Mouse (Mus musculus) induced T-regulatory cell, adult 2 months (primary cell): ENCODE results near the gene Map3k14.

Source experiments
- DNase-seq: peaks from one replicate; pipeline ENCODE4 v3.0.0-alpha.2; 2012; ENCODE audit warnings: low read depth

Map3k14 gene

GRCm38 (mm10) chr11:103210291-103210690 lies 57.0 kb downstream of the Map3k14 start:
- DNase-seq = no peak

DNA sequence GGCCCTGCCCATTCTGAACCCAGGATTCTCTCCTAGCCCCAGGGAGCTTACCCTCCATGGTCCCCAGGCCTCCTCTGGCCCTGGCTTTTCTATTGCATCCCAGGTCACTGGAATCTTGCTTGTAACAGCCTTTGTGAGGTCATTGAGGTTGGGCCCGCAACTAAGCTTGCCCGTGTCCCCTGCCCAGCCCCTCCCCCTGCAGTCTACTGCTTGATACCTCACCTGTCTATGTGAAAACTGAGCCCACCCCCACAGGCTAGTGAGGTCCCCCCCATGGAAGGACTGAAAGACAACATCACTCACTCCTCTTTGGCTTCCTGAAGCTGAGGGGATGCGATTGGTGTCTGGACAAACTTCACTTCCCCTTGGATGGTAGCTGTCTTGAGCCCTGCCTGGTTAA lies 58.8 kb downstream of the Map3k14 start, which contains the start of gene 1700023F06Rik:
Gene 1700023F06Rik, minus strand, starts transcription at position 101 of the 400 bp plus-strand sequence.
- DNase-seq = no peak

DNA sequence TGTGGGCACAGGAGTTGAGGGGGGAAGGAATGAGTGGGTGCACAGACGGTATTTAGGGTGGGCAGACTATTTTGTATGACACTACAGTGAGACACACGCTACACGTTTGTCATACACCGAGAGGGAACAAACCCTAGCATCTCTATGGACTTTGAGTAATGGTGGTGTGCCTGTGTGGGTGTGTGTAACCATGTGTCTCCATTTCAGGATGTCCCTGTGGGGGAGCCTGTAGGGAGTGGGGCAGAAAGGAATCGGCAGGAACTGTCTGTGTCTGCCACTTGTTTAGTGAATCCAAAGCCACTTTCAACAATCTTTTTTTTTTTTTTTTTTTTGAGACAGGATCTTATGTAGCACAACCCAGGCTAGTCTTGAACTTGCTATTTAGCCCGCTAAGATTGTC lies 61.1 kb downstream of the Map3k14 start:
- no peak for DNase-seq

DNA sequence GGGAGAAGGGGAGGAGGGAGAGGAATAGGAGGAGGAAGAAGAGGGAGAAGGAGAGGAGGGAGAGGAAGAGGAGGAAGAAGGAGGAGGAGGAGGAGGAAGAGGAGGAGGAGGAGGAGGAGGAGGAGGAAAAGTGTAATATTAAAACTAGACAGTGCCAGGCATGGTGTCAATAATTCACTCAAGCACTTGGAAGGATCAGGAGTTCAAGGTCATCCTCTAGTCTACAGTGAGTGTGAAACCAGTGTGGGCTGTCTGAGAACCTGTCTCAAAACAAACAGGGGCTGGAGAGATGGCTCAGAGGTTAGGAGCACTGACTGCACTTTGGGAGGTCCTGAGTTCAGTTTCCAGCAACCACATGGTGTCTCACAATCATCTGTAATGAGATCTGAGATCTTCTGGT lies 64.9 kb downstream of the Map3k14 start:
- DNase-seq = no peak

DNA sequence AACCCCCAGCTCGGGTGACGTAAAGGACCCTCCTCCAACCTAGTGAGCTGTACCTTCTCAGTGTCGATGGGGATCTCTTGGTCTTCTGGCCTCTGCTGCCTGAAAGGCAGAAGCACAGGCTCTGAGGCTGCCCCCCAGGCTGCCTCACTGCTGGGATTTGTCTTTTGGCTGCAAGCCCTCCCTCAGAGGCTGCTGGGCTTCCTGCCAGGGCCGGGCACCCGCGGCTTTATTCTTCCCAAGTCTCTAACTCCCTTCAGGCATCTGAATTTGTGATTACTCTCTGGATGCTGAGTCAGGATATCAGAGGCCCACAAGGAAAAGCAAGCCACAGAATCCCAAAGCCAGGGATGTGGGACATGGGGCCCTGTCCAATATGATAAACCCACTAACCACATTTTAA lies 65.6 kb downstream of the Map3k14 start:
- no peak for DNase-seq

DNA sequence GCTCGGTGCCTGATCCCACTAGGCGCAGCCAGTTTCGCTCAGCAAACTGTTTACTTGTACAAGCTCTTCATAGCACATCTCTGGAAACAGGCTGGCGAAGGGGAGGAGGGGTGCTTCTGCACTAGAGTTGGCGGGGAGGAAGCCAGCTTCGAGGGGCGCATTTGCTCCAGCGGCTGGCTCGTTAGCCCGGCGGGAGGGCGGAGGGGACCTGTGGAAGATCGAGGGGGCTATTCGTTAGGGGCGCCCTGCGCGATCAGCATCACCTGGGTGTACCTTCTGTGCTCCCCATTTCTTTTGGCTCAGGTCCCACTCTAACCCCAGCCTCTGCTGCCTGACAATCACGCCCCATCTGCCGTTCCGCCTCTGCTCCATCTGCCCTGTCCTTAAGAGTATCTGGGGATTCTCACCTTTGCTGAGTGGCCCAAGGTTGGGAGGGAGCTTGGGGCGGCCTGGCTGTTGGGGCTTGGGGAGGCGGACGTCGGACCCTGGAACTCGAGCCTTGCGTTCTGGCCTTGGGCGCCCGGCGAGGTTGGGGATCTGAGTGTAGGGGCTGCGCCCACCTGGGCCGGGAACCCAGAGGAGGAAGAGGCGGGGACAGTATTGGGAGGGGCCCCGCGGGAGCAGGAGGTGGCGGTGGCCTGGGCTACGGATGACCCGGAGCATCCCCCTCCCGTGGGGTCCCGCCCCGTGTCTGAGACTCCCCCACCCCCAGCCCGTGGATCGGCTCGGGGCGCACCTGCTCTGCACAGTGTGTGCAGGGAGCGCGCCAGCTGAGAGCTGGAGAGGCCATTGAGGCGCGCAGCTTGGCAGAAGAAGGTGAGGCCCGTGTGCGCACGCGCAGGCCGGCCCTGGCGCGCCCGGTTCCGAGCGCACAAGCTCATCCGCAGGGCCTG lies 68.1 kb downstream of the Map3k14 start:
- no peak for DNase-seq

DNA sequence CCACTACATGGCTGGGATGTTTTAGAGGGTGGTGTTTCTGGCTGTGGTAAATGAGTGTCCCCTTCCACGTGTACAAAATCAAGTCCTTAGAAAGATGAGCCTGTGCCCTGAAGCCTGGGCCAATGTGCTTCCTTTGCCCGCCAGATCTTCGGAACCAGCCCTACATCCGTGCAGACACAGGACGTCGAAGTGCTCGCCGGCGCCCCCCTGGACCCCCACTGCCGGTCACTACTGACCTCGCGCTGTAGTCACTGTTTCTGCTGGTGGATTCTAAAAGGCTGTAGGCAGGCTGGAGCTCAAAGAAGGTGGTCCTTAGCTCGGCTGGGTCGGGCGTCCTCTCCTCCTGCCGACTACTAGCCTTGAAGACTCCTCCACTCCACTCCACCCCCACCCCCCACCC lies 68.9 kb downstream of the Map3k14 start:
- no peak for DNase-seq

DNA sequence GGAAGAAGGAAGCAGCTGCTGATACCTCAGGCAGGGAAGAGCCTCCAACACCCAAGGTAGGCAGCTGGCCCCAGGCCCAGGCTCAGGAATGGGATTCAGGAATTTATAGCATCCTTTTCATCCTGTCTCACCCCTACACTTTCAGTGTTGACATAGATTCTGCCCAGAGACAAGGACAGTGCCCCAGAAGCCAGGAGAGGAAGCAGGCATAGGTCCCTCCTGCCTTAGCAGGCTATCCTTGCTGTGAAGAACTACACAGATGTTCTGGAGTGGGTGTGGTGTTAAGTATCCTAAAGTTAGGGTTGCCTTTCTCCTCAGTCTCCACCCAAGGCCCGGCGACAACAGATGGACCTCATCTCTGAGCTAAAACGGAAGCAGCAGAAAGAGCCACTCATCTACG lies 69.9 kb downstream of the Map3k14 start:
- no peak for DNase-seq

- DNase-seq = no peak
These were observed 71.6 kb downstream of the Map3k14 start for GRCm38 (mm10) chr11:103195656-103196055.

GRCm38 (mm10) chr11:103195236-103195635 lies 72.0 kb downstream of the Map3k14 start:
- DNase-seq = no peak

- no peak for DNase-seq
These were observed 73.5 kb downstream of the Map3k14 start for GRCm38 (mm10) chr11:103193825-103194168.

GRCm38 (mm10) chr11:103192956-103193824 lies 74.1 kb downstream of the Map3k14 start:
- DNase-seq = no peak

- no peak for DNase-seq
These were observed 74.9 kb downstream of the Map3k14 start for GRCm38 (mm10) chr11:103192230-103192955.

- DNase-seq = peak; percentile 81
These were observed 82.4 kb downstream of the Map3k14 start for GRCm38 (mm10) chr11:103184891-103185290.

DNA sequence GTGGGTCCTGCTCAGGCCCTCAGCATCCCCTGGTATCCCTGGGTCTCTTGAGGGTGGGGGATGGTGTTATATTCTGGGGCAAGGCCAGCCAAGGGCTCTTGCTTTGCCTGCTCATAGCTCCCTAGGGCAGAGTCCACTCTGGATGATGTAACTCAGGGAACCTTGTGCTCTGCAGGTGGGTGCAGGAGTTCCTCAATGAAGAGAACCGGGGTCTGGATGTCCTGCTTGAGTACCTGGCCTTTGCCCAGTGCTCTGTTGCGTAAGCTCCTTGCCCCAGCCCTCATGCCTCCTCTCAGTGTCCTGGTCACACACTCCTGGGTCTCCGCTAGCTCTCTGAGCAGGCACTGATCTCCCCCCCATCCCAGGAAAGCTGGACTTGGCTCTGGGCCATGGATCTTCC lies 85.4 kb downstream of the Map3k14 start:
- DNase-seq = no peak

DNA sequence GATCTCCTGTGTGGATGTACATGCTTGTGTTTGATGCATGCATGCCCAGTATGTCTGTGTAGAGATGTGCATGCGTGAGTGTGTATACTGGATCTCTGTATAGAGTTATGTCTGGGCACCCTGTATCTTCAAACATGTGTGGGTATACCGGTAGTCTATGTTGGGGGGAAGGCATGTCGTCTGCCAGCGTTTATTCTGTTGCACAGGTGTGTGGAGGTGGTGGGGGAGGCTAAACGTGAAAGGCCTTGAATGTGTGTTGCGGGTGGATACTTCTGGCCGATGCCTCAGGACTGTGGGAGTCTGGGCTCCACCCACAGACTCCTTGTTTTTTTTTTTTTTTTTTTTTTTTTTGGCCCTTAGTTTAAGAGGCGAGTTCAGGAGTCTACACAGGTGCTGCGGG lies 85.9 kb downstream of the Map3k14 start:
- no peak for DNase-seq

DNA sequence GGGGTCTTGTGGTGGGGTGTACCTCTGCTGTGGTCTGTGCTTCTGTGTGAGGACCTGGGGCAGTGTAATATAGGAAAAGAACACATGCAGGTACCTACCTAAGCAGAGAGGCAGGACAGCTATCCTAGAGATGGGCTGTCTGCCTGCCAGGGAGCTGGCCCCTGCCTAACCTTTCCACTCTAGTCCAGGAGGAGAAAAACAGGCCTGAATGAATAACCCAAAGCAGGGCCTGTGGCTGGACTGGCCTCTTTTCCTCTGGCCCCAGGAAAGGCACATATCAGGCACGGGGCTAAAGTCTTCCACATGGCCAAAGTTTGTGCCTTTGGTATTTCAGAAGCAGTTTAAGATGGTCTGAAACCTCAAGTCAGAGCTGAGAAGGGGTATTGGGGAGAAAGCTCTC lies 86.8 kb downstream of the Map3k14 start:
- no peak for DNase-seq

- DNase-seq = peak; percentile 50
These were observed 88.5 kb downstream of the Map3k14 start for GRCm38 (mm10) chr11:103178748-103179147.

- DNase-seq = peak; percentile 79
These were observed 89.3 kb downstream of the Map3k14 start for GRCm38 (mm10) chr11:103177815-103178485.

DNA sequence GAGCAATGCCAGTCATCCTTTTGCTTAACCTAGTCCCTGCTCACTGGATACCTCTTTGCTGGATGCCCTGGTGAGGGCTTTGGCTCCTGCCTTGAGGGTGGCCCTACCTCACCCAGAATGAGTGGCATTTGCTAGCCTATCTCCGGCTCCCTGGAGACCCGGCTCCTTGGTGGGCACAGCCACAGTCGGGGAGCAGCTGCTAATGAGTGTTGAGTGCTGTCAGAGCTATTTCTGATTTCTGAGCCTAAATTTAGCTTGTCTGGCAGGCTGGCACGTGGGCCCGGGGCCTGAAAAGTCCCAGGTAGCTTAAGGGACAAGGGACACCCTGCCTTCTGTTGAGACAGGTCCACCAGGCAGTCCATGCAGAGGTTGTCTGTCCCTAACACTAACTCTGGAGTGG lies 90.1 kb downstream of the Map3k14 start:
- no peak for DNase-seq

DNA sequence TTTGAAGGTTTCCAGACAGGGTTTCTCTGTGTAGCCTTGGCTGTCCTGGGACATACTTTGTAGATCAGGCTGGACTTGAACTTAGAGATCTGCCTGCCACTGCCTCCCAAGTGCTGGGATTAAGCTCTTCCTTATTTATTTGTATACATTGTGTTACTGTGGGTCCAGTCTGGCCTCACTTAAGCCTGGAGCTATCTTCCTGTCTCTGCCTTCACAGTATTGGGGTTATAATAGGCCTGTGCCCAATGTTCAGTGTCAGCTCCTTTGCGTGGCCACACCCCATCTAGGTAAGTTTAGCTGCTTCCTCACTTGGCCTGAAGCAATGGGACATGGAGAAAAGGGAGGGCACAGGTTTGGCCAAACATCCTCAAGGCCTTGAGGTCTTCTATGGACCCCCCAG lies 90.8 kb downstream of the Map3k14 start:
- peak; percentile 58 for DNase-seq
